Mouse (Mus musculus) cerebellum, adult 18-20 months (tissue): ENCODE data around the gene Gm47996.
"Not testable (repeated sequence)": the region's sequence is repeated elsewhere in the genome, so short reads cannot be mapped to it uniquely, and the experiment has no call there.

Source experiments
- DNase-seq, 2 experiments: peaks; one replicate each; pipeline ENCODE4 v3.0.0; 2021

Gm47996 gene

DNA sequence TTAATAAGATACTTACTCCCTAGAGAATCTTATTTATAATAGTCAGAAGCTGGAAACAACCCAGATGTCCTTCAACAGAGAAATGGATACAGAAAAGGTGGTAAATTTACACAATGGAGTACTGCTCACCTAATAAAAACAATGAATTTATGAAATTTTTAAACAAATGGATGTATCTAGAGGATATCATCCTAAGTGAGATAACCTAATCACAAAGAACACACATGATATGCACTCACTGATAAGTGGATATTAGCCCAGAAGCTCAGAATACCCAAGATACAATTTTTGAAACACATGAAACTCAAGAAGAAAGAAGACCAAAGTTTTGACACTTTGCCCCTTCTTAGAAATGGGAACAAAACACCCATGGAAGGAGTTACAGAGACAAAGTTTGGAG lies 987 bp upstream of the Gm47996 start:
- not testable (repeated sequence) for DNase-seq

DNA sequence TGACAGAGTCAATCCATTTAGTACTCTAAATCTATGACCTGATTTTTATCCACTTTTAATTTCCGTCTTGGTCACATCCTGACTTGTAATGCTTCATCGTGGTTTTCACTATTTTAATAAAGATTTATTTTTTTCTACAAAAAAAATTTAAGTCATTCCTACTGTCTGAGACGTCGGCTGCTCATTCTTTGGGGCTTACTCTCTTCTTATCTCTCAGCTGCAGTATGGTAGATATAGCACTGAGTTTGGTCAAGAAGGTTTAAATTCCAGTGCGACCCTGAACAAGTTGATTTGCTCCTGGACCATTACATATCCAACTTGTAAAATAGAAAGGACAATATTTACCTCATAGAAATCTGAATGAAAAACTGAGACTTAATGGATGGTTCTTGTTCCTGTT lies 1.7 kb downstream of the Gm47996 start:
- DNase-seq: not testable (repeated sequence)

DNA sequence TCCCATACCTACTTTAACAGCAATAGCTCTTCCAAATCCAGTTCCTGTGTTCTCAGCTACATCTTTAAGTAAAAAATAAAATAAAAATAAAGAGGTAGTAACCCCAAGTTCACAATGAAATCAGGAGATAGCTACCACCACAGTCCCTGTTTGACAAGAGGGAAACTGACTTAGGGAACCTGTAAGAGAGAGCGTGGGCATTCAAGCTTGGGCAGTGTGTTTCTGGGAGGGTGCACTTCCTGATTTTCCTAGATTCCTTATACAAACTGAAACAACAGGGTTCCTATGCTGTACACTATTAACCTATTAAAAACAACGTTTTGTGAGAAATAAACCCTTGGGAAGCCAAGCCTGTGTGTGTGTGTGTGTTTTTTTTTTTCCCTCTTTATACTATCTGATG lies 4.9 kb downstream of the Gm47996 start:
- no peak for DNase-seq

DNA sequence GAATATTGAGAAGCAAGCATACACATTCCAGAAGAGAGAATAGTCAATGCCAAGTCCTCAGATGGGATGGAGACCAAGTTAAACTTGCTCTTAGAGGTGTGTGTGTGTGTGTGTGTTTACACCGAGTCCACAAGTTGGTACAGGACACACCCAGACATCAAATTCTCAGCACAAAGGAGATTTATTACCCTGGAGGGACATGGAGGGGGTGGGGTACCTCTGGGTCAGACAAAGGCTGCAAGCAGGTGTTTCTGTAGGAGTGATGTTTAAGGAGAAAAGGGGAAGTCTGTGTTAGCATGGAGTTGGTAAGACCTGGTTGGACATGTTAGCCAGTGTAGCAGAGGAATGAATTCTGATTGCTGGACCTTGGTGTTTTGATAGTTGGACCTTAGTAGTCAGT lies 6.1 kb downstream of the Gm47996 start:
- no peak for DNase-seq

DNA sequence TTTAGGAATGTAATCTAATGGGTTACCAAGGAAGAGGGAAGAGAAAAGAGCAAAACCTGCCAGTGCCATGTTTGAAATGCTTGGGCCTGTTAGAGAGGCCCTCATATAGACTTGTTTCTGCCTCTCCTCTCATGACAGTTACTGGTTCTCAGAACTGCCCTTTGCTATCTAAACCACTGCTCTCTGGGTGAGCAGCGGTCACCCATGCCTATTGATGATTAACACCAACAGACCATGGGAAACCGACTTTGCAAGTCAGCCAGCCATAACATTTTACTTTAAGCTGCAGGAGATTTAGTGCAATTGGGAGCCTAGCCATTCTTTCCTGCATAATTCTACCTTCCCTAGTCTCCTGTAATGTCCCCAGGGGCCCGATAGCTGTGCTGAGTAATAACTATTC lies 6.5 kb downstream of the Gm47996 start:
- no peak for DNase-seq

DNA sequence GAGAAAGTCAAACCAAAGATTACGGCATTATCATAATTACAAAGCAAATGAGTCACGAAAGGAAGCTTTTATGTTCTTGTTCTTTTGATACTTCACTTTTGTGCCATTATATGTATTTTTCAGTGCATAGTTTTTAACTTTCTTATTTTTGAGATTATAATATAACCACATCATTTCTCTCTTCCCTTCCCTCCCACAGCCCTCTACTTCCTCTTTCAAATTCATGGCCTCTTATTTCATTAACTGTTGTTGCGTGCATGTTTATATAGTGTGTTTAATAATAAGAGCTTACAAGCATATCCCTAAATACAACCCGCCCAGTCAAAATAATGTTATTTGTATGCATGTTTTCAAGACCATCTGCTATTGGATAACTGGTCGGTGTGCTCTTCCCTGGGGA lies 9.1 kb downstream of the Gm47996 start:
- no peak for DNase-seq

DNA sequence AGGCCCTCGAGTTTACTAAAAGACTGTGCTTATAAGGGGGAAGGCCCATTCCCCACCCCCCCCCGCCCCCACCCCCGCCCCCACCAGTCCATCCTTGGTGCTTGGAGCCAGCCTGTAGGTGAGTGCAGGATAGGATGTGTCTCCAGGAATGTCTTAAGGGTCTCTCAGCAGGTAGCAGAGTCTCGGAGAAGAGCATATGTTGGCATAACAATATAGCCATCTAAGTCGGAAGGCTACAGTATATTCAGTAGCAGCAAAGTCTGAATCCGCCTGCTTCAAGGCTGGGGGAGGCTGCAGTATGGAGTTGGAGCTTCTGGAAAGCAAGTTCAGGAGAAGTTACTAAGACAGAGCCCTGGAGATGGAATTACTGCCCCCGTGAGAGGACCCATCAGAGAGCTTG lies 10.2 kb downstream of the Gm47996 start:
- no peak for DNase-seq

DNA sequence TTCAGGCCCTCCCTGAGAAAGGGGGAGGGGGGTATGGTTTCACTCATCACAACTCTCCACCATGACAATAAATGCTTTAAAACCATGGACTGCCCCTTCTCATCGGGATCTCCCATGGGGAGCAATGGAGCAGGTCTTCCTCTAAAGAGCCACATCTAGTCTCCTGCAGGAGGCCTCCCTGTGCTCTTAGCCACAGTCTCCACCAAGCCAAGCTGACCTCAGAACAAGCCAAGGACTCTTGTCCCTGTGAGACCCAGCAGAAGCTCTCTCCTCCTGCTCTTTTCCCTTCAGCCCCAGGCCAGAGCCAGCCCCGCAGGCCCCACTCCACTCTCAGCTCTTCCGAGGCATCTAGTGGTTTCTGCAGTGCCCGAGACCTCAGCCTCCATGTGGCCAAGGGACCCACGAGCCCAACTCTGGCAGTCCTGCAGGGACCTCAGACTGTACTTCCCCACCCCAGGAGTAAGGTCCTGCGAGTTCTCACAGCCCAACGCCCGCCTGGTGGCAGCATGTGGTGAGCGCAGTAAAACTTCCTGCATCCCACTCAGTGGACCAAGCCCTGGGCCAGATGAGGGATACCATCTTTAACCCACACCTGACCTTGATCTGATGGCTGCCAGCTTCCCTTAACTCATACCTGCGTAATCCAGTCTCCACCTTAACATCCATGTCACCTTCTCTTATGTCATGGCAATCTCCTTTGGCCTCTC lies 12.8 kb downstream of the Gm47996 start:
- DNase-seq: no peak

DNA sequence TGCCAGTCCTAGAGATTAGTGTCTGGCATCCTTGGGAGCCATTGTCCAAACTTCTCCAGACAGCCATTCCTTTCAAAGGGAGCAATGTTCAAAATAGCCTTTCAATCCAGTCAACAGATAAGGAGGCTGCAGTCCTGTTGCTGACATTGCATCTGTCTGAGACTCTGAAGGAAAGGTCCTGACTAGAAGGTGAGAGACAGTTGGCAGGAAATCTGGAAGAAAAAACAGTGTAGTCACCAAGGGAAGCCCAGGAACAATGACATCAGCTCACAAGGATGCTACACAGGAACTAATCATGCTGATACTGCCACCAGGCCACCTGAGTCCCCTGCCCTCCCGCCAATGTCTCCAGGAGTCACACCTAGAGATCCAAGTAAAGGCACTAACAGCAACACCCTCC lies 13.4 kb downstream of the Gm47996 start:
- DNase-seq: no peak

DNA sequence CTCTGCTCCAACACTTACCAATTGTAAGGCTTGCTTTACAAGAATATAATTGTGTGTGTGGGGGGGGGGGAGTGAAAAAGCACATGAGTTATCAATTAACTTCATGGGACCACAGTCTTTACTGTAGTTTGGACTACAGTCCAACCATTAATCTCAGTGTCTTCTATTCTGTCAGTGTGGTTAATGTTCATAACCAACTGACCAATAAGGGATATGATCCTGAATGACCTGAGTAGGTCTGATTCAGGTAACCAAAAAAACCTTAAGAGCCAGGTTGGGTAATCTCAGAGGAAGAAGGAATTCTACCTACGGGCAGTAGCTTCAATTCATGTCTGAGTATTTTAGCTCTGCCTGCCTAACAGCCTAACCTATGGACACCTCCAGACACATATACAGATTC lies 14.6 kb downstream of the Gm47996 start:
- no peak for DNase-seq

DNA sequence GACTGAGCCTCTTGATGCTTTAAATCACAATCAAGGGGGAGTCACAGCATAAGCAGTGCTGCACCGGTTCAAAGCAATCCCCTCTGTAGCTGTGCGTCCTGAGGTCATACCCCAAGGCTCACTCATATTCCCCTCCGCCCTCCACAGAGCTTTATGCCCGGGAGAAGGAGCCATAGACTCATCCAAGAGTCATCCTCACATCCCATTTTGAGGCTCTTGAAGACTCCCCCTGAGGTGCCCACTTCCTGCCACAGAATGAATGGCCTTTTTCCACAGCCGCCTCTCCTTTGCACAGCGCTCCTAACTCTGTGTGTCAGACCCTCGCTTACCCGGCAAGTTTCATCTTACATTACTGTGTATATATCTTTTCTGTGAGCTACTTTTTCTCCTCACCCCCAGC lies 17.6 kb downstream of the Gm47996 start:
- no peak for DNase-seq

DNA sequence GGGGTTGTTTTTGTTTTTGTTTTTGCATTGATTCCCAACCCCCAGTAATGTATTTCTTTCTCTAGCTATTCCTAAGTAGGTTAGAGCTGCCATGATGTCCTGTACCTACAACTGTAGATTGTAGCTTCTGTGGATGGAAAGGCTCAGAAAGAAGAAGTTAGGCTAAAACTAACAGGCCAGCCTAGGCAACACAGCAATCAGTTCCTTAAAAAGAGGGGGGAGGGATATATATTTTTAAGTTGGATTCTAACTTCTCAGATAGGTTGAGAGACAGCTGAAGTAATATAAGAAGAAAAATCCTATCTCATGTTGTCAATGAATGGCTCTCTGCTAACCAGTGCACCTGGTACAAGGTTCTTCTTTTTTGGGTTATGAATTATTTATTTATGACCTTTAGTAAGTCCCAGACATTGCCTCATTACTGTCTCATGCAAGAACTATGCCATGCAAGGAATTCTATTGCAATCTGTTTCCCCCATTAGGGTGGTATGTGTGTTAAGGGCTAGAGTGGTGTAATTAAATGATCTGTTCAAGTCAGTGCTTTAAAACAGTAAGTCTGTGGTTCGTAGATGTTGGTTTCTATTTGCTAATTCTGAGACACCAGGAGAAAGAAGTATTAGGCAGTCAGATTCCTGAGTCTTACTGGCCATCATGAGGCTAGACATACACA lies 18.5 kb downstream of the Gm47996 start:
- no peak for DNase-seq

DNA sequence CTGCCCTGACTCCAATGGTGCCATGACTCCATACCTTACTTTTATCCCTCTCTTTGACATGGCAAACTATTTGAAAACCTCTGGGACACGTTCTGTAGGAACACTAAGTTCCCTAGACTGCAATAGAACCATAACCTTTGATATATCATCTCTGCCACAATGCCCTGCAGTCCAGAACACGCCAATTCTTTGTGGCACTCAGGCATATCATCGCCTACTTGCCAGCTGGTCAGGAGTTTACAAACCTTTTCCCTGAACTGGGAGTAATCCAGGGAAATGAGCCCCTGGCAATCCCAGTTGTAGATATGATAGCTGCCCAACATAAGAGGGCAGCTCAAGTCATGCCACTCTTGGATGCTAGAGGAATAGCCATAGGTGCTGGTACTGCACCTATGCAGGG lies 22.4 kb downstream of the Gm47996 start:
- DNase-seq: no peak

DNA sequence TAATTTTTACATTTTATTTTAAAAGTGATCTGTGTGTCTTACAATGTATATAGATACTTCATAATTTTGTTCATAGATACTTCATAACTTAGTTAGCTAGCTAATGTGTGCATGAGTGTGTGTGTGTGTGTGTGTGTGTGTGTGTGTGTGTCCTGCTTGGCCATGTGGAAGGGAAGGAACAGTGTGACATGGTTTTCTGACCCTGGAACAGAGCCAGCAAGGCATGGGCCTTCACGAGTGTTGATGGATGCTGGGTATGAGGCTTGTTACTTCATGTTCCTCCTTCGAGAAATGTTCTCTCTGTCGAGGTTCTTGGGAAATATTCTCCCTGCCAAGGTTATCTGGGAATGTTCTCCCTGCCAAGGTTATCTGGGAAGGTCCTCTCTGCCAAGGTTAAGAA lies 23.8 kb downstream of the Gm47996 start:
- no peak for DNase-seq

DNA sequence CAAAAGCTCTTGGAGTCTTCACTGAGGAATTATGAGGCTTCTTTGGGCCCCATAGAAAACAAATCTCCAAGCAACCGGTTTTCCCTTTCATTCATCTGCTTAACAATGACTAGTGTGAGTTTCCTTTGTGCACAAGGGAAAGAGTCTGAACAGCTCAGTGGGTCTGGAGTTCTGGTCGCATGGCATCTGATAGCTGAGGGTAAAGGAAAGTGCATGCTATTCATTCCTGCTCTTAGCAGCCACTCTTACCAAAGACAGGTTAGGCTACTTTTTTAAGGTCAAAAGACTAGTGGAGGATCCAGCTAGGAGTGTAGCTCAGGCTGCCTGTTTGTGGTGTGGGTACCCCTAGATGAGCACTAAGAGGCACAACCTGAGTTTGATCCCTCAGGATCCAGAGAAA lies 25.6 kb downstream of the Gm47996 start:
- DNase-seq: no peak

DNA sequence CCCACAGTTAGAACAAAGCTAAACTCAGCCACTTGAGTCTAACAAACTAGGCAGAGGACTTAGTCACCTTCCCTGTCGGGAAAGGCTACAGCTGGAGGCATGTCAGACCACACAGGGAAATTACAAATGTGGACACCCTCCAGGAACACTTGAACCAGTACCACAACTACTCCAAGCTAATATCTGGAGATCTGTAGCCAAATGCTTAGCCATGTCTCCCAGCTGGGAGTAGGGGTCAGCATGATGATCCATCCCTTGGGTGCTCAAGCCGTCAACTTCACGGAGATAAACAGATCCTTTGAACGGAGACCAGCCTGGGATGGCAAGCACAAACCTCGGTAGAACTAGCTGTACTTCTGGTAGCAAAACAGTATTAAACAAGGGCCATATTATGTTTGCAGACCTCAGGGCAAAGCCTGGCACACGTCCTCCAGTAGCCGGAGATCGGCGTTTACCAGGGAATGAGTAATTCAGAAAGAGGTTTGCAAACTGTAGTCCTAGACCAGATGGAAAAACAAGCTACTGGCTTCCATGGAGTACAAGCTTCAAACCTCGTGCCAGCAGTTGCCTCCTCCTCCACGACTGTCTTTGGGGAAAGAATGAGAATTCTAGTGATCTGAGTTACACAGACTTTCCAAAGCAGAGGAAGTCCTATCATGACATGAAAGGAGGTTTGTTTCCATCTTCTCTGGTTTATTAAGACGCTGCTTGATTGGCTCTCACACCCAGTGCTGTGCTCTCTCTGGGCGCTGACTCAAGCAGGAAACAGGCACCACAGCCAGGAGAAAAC lies 26.4 kb downstream of the Gm47996 start:
- no peak for DNase-seq

DNA sequence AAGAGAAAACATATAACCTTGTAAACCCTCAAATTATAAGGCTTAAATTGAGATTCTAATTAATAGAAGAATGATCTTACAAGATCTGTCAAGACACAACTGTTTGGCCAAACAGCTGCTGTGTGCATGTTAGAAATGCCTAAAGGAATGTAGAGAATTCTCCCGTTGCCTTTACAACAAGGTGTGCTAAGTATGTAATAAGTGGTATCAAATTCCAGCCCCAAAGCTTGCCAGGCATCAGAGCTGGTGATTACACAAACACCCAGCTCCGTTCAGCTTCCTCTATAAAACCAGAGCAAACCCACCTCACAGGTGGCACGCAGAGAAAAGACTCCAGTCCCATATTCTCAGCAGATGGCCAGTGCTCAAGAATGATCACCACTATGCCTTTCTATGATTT lies 27.8 kb downstream of the Gm47996 start:
- no peak for DNase-seq

DNA sequence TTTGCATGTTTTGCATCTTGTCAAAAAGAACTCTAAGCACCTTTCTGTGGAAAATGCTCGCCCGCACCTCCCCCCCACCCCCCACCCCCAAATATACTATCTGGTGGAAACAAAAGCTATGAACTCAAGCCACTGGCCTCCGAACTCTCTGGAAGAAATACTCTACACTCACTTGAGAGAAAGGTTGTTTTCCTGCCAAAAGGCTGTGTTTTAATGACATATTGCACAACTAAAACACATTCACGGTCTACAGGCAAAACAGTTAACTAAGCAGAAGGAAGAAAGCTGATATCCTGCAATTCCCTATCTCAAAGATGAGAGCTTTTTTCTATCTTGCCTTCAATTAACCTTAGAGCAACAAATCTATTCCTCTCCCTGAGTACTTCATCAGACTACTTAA lies 33.4 kb downstream of the Gm47996 start:
- no peak for DNase-seq

DNA sequence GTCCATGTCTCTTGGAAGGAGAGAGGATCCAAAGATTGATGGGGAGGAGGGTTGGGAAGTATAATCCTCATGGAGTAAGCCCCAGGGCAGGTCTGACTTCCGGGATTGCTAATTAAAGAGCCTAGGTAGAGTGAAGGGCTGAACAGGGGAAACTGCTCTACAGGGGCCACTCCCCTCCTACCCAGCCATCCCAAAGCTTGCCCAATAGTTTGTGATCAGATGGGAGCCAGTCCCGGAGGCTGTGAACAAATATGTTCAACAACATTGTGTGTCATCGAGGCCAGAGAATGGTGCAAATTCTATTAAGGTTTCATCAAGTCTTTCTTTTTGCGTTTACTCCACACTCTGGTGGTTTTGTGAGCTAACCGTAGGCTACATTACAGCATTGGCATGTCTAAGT lies 34.1 kb downstream of the Gm47996 start:
- DNase-seq: no peak

DNA sequence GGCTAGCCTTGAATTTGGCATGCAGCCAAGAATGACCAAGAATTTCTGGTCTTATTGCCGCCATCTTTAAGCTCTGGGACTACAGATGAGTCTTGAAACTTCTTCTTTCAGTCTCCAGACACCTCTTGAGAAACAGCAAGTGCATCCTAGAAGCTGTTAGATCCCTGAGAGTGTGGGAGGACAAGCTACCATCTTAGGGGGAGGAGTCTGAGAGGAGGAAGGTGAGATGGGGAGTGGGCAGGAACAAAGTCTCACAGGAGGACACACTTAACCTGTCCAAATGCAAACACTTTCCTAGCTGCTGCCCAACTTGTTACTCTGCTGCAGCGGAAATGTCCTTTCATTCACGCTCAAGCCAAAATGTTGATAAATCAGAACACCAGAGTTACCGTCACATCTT lies 34.8 kb downstream of the Gm47996 start:
- DNase-seq: no peak

DNA sequence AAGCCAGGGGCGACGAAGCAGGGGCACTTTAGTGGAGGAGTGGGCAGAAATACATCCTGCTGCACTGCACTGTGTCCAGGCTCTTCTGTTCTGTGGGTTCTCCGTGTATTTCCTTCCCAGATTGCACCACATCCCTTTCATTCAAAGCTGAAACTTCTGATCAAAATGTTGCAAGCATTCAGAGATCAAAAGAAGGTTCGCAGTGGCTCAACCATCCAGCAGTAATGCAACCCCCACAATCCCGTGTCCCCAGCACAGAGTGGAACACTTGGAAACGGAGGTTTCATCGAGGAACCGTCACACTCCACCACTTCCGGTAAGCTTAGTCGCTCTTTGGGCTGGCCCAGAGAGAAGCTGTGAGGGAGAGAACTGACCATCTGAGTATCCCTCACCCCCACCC lies 35.2 kb downstream of the Gm47996 start:
- DNase-seq: no peak

DNA sequence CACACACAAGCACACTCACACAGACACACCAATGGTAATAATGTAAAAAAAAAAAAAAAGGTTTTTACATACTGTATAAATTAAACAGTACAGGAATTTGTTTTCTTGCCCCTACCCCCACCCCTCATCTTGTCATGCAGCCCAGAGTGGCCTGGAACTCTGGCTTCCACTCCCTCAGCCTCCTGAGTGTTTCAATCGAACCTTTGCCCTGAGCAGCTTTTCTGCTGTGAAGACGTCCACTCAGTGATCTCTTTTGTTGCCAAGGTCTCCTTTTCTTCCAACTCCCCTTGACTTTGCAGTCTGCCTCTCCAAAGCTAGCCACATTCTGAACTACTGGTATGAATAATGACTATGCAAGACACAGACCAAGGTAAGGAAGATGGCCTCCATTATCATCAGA lies 35.9 kb downstream of the Gm47996 start:
- DNase-seq: no peak

DNA sequence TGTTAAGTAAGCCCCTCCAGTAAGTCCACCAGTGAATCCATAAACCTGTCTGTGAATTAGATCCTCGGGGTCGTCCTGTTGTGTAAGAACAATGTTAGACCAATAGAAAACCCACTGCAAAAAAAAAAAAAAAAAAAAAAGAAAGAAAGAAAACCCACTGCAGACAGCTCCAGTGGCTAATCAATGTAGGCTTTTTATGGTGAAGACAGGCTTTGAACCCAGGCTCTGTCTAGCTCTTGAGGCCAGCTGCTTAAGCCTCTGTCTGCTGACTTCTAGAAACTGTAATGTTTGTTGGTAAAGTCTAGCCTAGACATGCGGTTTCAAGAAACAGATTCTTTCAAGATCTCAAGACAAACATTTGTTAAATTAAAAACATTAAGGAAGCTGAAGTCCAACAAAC lies 40.2 kb downstream of the Gm47996 start:
- DNase-seq: no peak

DNA sequence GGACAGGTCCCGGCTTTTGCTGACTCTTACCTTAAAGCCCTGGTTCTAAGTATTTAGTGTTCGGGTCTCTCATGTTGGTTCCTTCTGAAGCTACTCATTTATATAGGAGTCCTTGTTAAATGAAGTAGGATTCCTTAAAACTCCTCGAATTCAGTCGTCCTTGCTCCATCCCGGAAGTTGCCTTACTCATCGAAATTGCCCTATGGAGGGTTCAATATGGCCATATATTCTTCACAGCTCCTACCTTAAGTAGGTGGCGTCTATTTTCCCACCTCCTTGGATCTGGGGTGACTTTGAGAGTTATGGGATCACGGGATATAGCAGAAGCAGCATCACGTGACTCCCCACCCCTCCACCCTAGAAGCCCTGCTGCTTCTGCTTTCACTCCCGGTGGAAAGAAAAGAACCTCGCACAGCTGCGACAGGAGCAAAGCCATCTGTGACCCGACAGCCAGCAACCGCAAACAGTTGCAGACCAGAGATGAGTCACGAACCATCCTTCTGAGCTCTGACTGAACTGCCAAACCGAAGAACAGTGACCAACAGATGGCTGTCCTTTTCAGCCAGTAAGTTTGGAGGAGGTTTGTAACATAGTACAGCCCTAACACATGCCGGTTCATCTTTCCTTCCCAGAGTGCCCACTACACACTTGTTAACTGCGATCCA lies 40.7 kb downstream of the Gm47996 start:
- DNase-seq: no peak
